Mouse (Mus musculus) liver, adult 2 months (tissue): ENCODE results near the gene Prkab2.

Experiments used
- CTCF ChIP-seq: fragments of 200-500 bp; IDR thresholded peaks from 2 replicates; pipeline ENCODE4 v1.5.1; 2011; ENCODE audit warnings: low read depth, low read length, control low read depth
- POLR2A ChIP-seq: fragments of 200-500 bp; IDR thresholded peaks from 2 replicates; pipeline ENCODE4 v1.6.1; 2011; ENCODE audit warnings: low read length, control low read depth; ENCODE audit not compliant: insufficient read depth; ENCODE audit errors: extremely low read depth

- TF ChIP-seq CTCF (no peak), POLR2A (no peak)
These were observed 43.2 kb downstream of the Prkab2 start for GRCm38 (mm10) chr3:97701198-97701597.
